Mouse (Mus musculus) MEL (cell line): ENCODE results near the gene Gm20388.

Experiments
- CHD2 ChIP-seq: IDR thresholded peaks from 2 replicates; pipeline ENCODE4 v1.6.1; 2011; ENCODE audit warnings: low read length, improper control_type of control experiment
- CTCF ChIP-seq, 3 experiments: IDR thresholded peaks in 2 of 3; conservative IDR thresholded peaks in 1 of 3; 2 replicates each; pipeline ENCODE4 v1.5.1; 2011 to 2012; ENCODE audit warnings: low read length in 3 of 3, low read depth in 2 of 3, mild to moderate bottlenecking in 2 of 3, improper control_type of control experiment in 1 of 3, inconsistent platforms in 1 of 3, mixed read lengths in 1 of 3, moderate library complexity in 1 of 3; ENCODE audit not compliant: control insufficient read depth in 1 of 3, insufficient read depth in 1 of 3, poor library complexity in 1 of 3, severe bottlenecking in 1 of 3
- GATA1 ChIP-seq: IDR thresholded peaks from 2 replicates; pipeline ENCODE4 v1.6.1; 2011; ENCODE audit warnings: low read depth, low read length, improper control_type of control experiment
- NRF1 ChIP-seq: IDR thresholded peaks from 2 replicates; pipeline ENCODE4 v1.6.1; 2014; ENCODE audit warnings: low read depth, mild to moderate bottlenecking, inconsistent platforms, low read length, improper control_type of control experiment, moderate library complexity; ENCODE audit not compliant: poor library complexity, insufficient read depth, severe bottlenecking
- POLR2A ChIP-seq, 2 experiments: IDR thresholded peaks; 2 replicates each; pipeline ENCODE4 v1.6.1; 2011 to 2012; ENCODE audit warnings: low read length in 2 of 2, mild to moderate bottlenecking in 2 of 2, control low read depth in 1 of 2, improper control_type of control experiment in 1 of 2, low read depth in 1 of 2, moderate library complexity in 1 of 2; ENCODE audit not compliant: control insufficient read depth in 1 of 2, insufficient read depth in 1 of 2, poor library complexity in 1 of 2
- POLR2AphosphoS2 ChIP-seq: IDR thresholded peaks from 2 replicates; pipeline ENCODE4 v1.6.1; 2011; ENCODE audit warnings: low read length, improper control_type of control experiment

DNA sequence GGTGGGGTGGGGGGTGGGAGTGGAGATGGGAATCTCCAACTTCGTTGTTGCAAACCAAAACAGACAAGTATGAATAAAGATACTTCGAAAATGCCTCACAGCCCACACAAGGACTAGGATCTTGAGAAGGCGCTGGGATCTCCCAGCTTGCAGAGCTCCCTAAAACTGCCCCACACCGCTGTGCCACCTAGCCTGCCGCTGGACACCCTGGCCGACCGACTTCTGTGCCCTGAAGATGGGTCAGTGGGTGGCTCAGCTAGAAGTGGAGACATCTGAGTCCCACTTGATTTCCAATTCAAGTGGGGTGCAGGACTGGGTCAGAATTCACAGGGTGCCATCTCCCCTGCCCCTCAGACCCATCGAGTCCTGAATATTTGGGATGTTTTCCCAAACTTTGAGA is 1211.1 kb downstream of the Gm20388 start:
- TF ChIP-seq POLR2A (IDR thresholded peaks at IDR 0.05; ENCODE audit: control insufficient read depth in 1 of 2, insufficient read depth in 1 of 2, low read depth in 1 of 2, low read length in 2 of 2, poor library complexity in 1 of 2) (no peak), CTCF (IDR thresholded peaks at IDR 0.05 in 2 of 3, conservative IDR thresholded peaks at IDR 0.05 in 1 of 3; ENCODE audit: control insufficient read depth in 1 of 3, insufficient read depth in 1 of 3, low read depth in 2 of 3, low read length in 3 of 3, poor library complexity in 1 of 3, severe bottlenecking in 1 of 3) (no peak), POLR2AphosphoS2 (no peak), NRF1 (no peak), CHD2 (no peak), GATA1 (no peak)
